Mouse (Mus musculus) intestine, embryonic 15.5 days (tissue): ENCODE measurements around the gene Keg1. TPM values are rescaled to one million over a fixed set of nuclear protein-coding genes. Genes with fewer than 3 reads are reported as not detected.
"Not testable (repeated sequence)": the region's sequence is repeated elsewhere in the genome, so short reads cannot be mapped to it uniquely, and the experiment has no call there.

Source experiments
- ATAC-seq: fragments of 200-750 bp; cut with Nextera tagmentation; 2 replicates; pipeline ENCODE4 v1.8.0; 2017; ENCODE audit warnings: moderate TSS enrichment, moderate library complexity
- H3K27ac ChIP-seq: fragments of 300-500 bp; sonication (generic); 2 replicates; pipeline ENCODE4 v1.5.1; 2015; ENCODE audit warnings: mild to moderate bottlenecking, inconsistent platforms
- H3K27me3 ChIP-seq: fragments of 300-500 bp; sonication (generic); replicated peaks from 2 replicates; pipeline ENCODE4 v1.6.1; 2015; ENCODE audit warnings: inconsistent platforms
- H3K36me3 ChIP-seq: fragments of 300-500 bp; sonication (generic); 2 replicates; pipeline ENCODE4 v1.6.1; 2015; ENCODE audit warnings: inconsistent platforms
- H3K4me1 ChIP-seq: fragments of 300-500 bp; sonication (generic); replicated peaks from 2 replicates; pipeline ENCODE4 v1.6.1; 2015; ENCODE audit warnings: inconsistent platforms
- H3K4me2 ChIP-seq: fragments of 300-500 bp; sonication (generic); replicated peaks from 2 replicates; pipeline ENCODE4 v1.6.1; 2015; ENCODE audit warnings: mild to moderate bottlenecking, inconsistent platforms
- H3K4me3 ChIP-seq: fragments of 300-500 bp; sonication (generic); replicated peaks from 2 replicates; pipeline ENCODE4 v1.5.1; 2015; ENCODE audit warnings: inconsistent platforms
- H3K9ac ChIP-seq: fragments of 300-500 bp; sonication (generic); 2 replicates; pipeline ENCODE4 v1.6.1; 2015; ENCODE audit warnings: inconsistent platforms
- H3K9me3 ChIP-seq: fragments of 300-500 bp; sonication (generic); 2 replicates; pipeline ENCODE4 v1.6.1; 2016; ENCODE audit warnings: inconsistent platforms
- WGBS: fragments of 180-500 bp; shearing (Covaris S2); methylation state at CpG from one replicate; pipeline ENCODE4 v1.1.7; 2015; 5-methylcytosine and 5-hydroxymethylcytosine counted together
- polyA plus RNA-seq: library from polyadenylated mRNA; unstranded; fragments of >200 nt; fragmentation: Nextera tagmentation; extraction: Ambion mirVana; gene quantifications from 2 replicates; pipeline ENCODE4 v1.2.1, GENCODE M21; 2015

Gene Keg1
- polyA plus RNA-seq, result 2.9 and 3.5 TPM in 2 replicates

GRCm38 (mm10) chr19:12695590-12695989, at the start of gene Keg1:
TSS of gene Keg1 (plus strand) at chr19:12695786.
- peak; percentile 70 for ATAC-seq
- H3K4me3 ChIP-seq, result no peak within 1 kb of the TSS
- no peak within 1 kb of the TSS for H3K27ac ChIP-seq
- H3K4me2 ChIP-seq, result no peak within 1 kb of the TSS
- H3K9ac ChIP-seq, result no peak within 1 kb of the TSS
- H3K36me3 ChIP-seq, result no peaks in the 10 kb centered on the region
- 54% methylated on average over 3 of the region's 3 CpGs for WGBS
- no peaks in the 10 kb centered on the region for H3K27me3 ChIP-seq
- no peaks in the 10 kb centered on the region for H3K4me1 ChIP-seq
- H3K9me3 ChIP-seq, result no peaks in the 10 kb centered on the region

- ATAC-seq, result no peak
- no peak overlapping the region for H3K27ac ChIP-seq
- no peak overlapping the region for H3K4me3 ChIP-seq
- no peaks in the 10 kb centered on the region for H3K36me3 ChIP-seq
- no peaks in the 10 kb centered on the region for H3K27me3 ChIP-seq
- H3K4me1 ChIP-seq, result no peaks in the 10 kb centered on the region
- H3K9me3 ChIP-seq, result no peaks in the 10 kb centered on the region
- H3K4me2 ChIP-seq, result no peak overlapping the region
- H3K9ac ChIP-seq, result no peak overlapping the region
These were observed 46.1 kb upstream of the Keg1 start for GRCm38 (mm10) chr19:12649511-12649910.

GRCm38 (mm10) chr19:12666156-12666555, 29.4 kb upstream of the Keg1 start:
- Histone ChIP-seq H3K9me3 (no peaks in the 10 kb centered on the region), H3K4me3 (no peak overlapping the region), H3K27me3 (no peaks in the 10 kb centered on the region), H3K36me3 (no peaks in the 10 kb centered on the region), H3K4me2 (no peak overlapping the region), H3K4me1 (no peaks in the 10 kb centered on the region), H3K27ac (no peak overlapping the region), H3K9ac (no peak overlapping the region)
- 88% methylated on average over 1 of the region's 1 CpGs for WGBS
- no peak for ATAC-seq

GRCm38 (mm10) chr19:12668601-12669000, 27.0 kb upstream of the Keg1 start:
- H3K9me3 ChIP-seq, ATAC-seq, H3K4me2 ChIP-seq, H3K36me3 ChIP-seq, H3K27me3 ChIP-seq, H3K9ac ChIP-seq, H3K27ac ChIP-seq, H3K4me1 ChIP-seq, H3K4me3 ChIP-seq: not testable (repeated sequence)
- WGBS, result 94% methylated on average over 3 of the region's 3 CpGs

GRCm38 (mm10) chr19:12670139-12670538, 25.4 kb upstream of the Keg1 start, which contains the start of gene Olfr1442:
TSS of gene Olfr1442 (plus strand) at chr19:12670439.
- Histone ChIP-seq H3K27ac (no peak within 1 kb of the TSS), H3K27me3 (no peaks in the 10 kb centered on the region), H3K4me3 (no peak within 1 kb of the TSS), H3K36me3 (no peaks in the 10 kb centered on the region), H3K9me3 (no peaks in the 10 kb centered on the region), H3K4me1 (no peaks in the 10 kb centered on the region), H3K4me2 (no peak within 1 kb of the TSS), H3K9ac (no peak within 1 kb of the TSS)
- ATAC-seq, result no peak

- Histone ChIP-seq H3K36me3 (no peaks in the 10 kb centered on the region), H3K4me3 (no peak overlapping the region), H3K9ac (no peak overlapping the region), H3K4me2 (no peak overlapping the region), H3K27ac (no peak overlapping the region), H3K9me3 (no peaks in the 10 kb centered on the region), H3K27me3 (no peaks in the 10 kb centered on the region), H3K4me1 (no peaks in the 10 kb centered on the region)
- 82% methylated on average over 4 of the region's 4 CpGs for WGBS
- ATAC-seq, result no peak
These were observed 24.5 kb upstream of the Keg1 start for GRCm38 (mm10) chr19:12671051-12671450.

GRCm38 (mm10) chr19:12677812-12678211, 17.8 kb upstream of the Keg1 start, which contains the start of gene Olfr1443:
TSS of gene Olfr1443 (plus strand) at chr19:12678112.
- Histone ChIP-seq H3K27ac (no peak within 1 kb of the TSS), H3K9ac (no peak within 1 kb of the TSS), H3K4me3 (no peak within 1 kb of the TSS), H3K9me3 (no peaks in the 10 kb centered on the region), H3K4me1 (no peaks in the 10 kb centered on the region), H3K4me2 (no peak within 1 kb of the TSS), H3K36me3 (no peaks in the 10 kb centered on the region), H3K27me3 (no peaks in the 10 kb centered on the region)
- ATAC-seq, result no peak
- WGBS, result 62% methylated on average over 3 of the region's 3 CpGs

- H3K4me2 ChIP-seq, result no peak overlapping the region
- H3K9ac ChIP-seq, result no peak overlapping the region
- H3K4me3 ChIP-seq, result no peak overlapping the region
- H3K27me3 ChIP-seq, result no peaks in the 10 kb centered on the region
- H3K9me3 ChIP-seq, result no peaks in the 10 kb centered on the region
- H3K36me3 ChIP-seq, result no peaks in the 10 kb centered on the region
- ATAC-seq, result peak; percentile 92
- no peak overlapping the region for H3K27ac ChIP-seq
- H3K4me1 ChIP-seq, result no peaks in the 10 kb centered on the region
These were observed 10.9 kb upstream of the Keg1 start for GRCm38 (mm10) chr19:12684638-12685037.

- no peak overlapping the region for H3K27ac ChIP-seq
- H3K27me3 ChIP-seq, result no peaks in the 10 kb centered on the region
- no peak for ATAC-seq
- no peak overlapping the region for H3K4me2 ChIP-seq
- H3K4me1 ChIP-seq, result no peaks in the 10 kb centered on the region
- no peaks in the 10 kb centered on the region for H3K36me3 ChIP-seq
- H3K9me3 ChIP-seq, result no peaks in the 10 kb centered on the region
- H3K9ac ChIP-seq, result no peak overlapping the region
- H3K4me3 ChIP-seq, result no peak overlapping the region
These were observed 10.4 kb upstream of the Keg1 start for GRCm38 (mm10) chr19:12685231-12685630.

- no peak overlapping the region for H3K27ac ChIP-seq
- no peak for ATAC-seq
- no peaks in the 10 kb centered on the region for H3K27me3 ChIP-seq
- no peaks in the 10 kb centered on the region for H3K9me3 ChIP-seq
- H3K4me3 ChIP-seq, result no peak overlapping the region
- H3K4me1 ChIP-seq, result no peaks in the 10 kb centered on the region
- H3K4me2 ChIP-seq, result no peak overlapping the region
- H3K9ac ChIP-seq, result no peak overlapping the region
- no peaks in the 10 kb centered on the region for H3K36me3 ChIP-seq
These were observed 635 bp downstream of the Keg1 start for GRCm38 (mm10) chr19:12696221-12696620.

- no peaks in the 10 kb centered on the region for H3K4me1 ChIP-seq
- no peak overlapping the region for H3K27ac ChIP-seq
- ATAC-seq, result no peak
- H3K4me2 ChIP-seq, result no peak overlapping the region
- H3K36me3 ChIP-seq, result no peaks in the 10 kb centered on the region
- H3K27me3 ChIP-seq, result no peaks in the 10 kb centered on the region
- no peaks in the 10 kb centered on the region for H3K9me3 ChIP-seq
- 71% methylated on average over 2 of the region's 2 CpGs for WGBS
- H3K4me3 ChIP-seq, result no peak overlapping the region
- no peak overlapping the region for H3K9ac ChIP-seq
These were observed 12.9 kb downstream of the Keg1 start for GRCm38 (mm10) chr19:12708458-12708857.

- no peak overlapping the region for H3K4me3 ChIP-seq
- H3K27me3 ChIP-seq, result no peaks in the 10 kb centered on the region
- no peaks in the 10 kb centered on the region for H3K4me1 ChIP-seq
- ATAC-seq, result no peak
- H3K4me2 ChIP-seq, result no peak overlapping the region
- no peaks in the 10 kb centered on the region for H3K36me3 ChIP-seq
- no peak overlapping the region for H3K27ac ChIP-seq
- H3K9ac ChIP-seq, result no peak overlapping the region
- H3K9me3 ChIP-seq, result no peaks in the 10 kb centered on the region
These were observed 13.4 kb downstream of the Keg1 start for GRCm38 (mm10) chr19:12708986-12709385.

- Histone ChIP-seq H3K27ac (no peak overlapping the region), H3K4me3 (no peak overlapping the region), H3K9ac (no peak overlapping the region), H3K36me3 (no peaks in the 10 kb centered on the region), H3K4me1 (no peaks in the 10 kb centered on the region), H3K27me3 (no peaks in the 10 kb centered on the region), H3K4me2 (no peak overlapping the region), H3K9me3 (no peaks in the 10 kb centered on the region)
- no peak for ATAC-seq
- WGBS, result 69% methylated on average over 6 of the region's 6 CpGs
These were observed 23.6 kb downstream of the Keg1 start for GRCm38 (mm10) chr19:12719189-12719588.

- 59% methylated on average over 2 of the region's 2 CpGs for WGBS
- no peak overlapping the region for H3K4me2 ChIP-seq
- H3K4me1 ChIP-seq, result no peaks in the 10 kb centered on the region
- no peaks in the 10 kb centered on the region for H3K36me3 ChIP-seq
- no peaks in the 10 kb centered on the region for H3K27me3 ChIP-seq
- no peaks in the 10 kb centered on the region for H3K9me3 ChIP-seq
- no peak overlapping the region for H3K27ac ChIP-seq
- no peak overlapping the region for H3K4me3 ChIP-seq
- no peak for ATAC-seq
- H3K9ac ChIP-seq, result no peak overlapping the region
These were observed 24.9 kb downstream of the Keg1 start for GRCm38 (mm10) chr19:12720463-12720862.
